Mouse (Mus musculus): ENCODE measurements at regions not wholly inside any gene's neighbourhood (a gene's known extent, or its start where the extent isn't known, plus 50 kb on each side); places are given as distances from the start of the nearest gene placed in this dataset.

DNA sequence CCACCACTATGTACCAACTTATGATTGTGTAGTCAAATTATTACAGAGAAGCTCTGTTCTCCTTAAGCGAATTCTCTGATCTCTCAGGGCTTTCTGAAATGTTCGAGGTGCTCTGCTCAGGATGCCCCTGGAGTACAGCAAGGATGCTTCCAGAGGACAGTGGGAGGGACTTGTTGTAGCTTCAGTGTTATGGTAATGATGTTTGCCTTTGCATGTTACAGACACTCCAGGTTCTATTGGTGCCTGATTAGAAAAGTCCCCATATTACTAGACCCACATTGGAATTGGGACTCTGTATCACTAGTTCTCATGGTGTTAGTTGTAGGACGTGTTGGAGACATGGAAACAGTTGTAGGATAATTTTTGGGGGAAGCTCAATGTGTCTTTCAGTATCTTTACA is 96.0 kb downstream of the Epdr1 start:
- DNase-seq: no peak

DNA sequence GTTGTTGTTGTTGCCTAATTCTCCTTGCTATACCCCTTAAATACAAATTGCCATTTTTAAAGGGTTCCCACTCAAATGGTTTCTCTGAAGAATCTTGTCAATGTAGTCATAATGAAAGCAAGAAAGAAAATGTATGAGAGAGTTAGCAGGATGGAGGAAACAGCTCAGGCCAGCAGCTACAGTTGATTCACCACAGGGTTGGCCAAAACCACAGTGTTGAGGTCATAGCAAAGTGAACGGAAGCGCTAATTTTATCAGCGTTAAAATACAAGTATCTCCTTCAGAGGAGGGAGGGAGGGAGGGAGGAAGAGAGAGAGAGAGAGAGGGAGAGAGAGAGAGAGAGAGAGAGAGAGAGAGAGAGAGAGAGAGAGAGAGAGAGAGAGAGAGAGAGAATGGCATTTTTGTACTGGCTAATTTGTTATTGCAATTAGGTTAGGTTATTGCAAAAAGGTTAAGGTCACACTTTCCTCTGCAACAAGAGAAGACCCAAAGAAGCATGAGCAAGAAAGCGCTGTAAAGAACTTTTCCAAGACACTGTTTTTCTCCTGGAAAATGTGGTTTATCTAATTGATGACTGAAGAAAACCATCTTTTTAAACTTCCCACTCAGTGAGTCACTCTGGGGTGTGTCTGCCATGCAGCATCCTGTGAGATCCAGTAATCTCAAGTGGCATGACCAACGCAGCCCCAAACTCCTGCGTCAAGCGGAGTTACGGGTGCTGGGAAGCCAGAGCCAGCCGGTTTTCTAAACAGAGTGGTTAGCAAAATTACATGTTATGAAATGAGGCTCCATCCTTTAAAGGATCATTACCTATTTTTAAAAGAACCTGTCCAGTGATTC is 101.6 kb downstream of the Epdr1 start:
- DNase-seq: no peak

- DNase-seq: no peak
These were observed 104.7 kb downstream of the Epdr1 start for GRCm38 (mm10) chr13:19514844-19515555.

DNA sequence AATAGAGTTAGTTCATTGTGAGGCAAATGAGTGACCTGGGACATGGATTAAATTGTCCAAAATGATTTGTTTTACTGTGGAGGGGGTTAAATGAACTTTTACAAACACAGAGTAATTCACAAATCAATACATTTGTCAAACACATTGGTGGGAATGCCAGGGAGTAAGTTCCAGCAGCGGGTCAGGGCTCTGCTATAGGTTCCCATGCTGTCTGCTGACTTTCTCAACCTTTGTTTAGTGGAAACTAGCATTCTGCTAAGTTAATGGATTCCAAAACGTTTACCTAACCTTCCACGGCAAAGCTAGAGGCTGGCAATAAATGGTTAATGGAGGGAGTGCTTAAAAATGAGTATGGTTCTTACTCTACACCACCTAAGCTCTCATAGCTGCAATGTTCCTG is 110.9 kb upstream of the Stard3nl start:
- DNase-seq: no peak

DNA sequence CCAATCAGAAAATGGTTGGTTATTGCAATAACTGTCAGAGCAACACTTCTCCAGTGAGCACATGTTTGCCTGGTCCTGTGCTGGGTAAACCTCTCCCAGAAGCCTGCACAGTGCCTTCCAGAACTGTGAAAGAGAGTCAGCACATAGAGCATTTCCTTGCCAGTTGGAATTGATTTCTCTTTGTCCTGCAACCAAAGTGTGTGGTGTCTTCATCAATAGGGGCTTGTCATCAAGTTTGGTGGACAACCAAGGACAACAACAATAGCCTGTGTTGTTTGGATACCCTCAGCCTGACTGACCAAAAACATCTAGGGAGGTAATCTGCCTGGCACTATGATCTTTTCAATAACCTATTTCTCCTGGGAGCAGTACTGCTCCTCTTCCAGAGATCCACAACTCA is 108.6 kb upstream of the Stard3nl start:
- DNase-seq: no peak

DNA sequence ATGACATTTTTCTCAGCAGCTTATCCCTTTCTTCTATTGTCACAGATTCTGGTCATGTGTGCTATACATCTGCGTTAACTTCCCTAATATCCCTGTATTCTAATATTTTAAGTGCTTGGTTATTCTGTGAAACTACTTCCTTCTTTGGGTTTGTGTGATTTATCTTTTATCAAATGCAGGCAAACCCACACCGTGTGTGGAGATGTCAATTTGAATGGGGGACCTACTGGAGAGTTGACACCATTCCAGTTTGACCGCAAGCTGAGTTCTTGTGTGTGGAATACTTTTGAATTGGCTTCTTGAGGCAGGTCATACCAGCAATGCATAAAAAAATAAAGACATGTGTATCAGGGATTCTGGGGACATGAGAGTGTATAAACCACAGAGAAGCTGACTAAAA is 86.6 kb upstream of the Stard3nl start:
- DNase-seq: no peak

- DNase-seq: no peak
These were observed 78.4 kb upstream of the Stard3nl start for GRCm38 (mm10) chr13:19474041-19474440.

GRCm38 (mm10) chr13:19470729-19471128 is 75.1 kb upstream of the Stard3nl start:
- no peak for DNase-seq

DNA sequence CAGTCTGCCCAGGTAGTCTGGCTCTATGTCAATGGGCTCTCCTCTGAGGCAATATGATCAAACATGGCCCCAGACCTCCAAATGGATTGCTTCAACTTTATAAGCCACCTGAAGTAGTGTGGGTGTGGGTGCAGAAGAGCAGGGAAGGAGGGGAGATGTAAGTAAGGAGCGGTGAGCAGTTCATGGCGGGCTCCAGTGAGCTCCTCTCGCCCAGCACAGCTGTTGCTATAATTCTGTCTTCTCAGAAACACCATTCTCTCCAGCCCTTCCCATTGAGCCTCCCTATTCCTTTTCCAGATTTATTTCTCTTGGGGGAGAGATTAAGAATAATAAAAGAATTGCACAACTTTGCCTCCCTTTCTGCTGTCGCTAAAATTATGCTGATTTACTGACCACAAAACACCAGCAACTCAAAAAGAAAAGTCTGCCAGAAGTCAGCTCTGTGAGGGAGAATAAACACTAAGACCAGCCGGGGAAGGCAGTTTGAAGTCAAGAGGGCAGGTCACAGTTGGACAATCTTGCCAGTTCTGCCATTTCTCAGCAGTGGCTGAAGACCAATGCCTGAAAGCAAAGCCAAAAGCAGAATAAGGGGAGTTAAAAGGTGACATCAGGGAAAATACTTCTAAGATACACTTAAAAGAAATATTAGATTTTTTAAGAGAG is 71.3 kb upstream of the Stard3nl start:
- DNase-seq: peak; percentile 16 to 33

- DNase-seq: no peak
These were observed 67.4 kb upstream of the Stard3nl start for GRCm38 (mm10) chr13:19462966-19463365.

DNA sequence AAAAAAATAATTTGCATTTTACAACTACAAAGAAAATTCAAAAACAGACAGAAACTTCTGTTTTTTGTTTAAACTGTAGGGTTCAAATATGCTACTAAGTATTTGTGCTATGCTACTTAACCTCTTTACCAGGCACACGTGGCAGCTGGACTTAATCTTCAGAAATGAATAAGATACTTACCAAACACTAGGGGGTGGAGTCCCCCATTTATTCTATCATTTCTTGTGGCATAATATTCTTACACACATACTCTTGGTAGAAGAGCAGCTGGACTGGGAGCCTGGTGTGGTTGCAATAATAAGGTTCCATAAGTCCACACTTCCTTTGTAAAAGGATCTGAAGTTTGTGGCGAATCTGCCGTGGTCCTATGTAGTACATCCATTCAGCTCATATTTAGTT is 53.8 kb upstream of the Stard3nl start:
- no peak for DNase-seq

Measured in kidney, postnatal 25 days (tissue).